Mouse (Mus musculus): ENCODE data around the gene Alg1. TPM values are rescaled to one million over a fixed set of nuclear protein-coding genes. Genes with fewer than 3 reads are reported as not detected.

The Alg1 gene
- polyA plus RNA-seq, 1 experiment, result 26.0 TPM

DNA sequence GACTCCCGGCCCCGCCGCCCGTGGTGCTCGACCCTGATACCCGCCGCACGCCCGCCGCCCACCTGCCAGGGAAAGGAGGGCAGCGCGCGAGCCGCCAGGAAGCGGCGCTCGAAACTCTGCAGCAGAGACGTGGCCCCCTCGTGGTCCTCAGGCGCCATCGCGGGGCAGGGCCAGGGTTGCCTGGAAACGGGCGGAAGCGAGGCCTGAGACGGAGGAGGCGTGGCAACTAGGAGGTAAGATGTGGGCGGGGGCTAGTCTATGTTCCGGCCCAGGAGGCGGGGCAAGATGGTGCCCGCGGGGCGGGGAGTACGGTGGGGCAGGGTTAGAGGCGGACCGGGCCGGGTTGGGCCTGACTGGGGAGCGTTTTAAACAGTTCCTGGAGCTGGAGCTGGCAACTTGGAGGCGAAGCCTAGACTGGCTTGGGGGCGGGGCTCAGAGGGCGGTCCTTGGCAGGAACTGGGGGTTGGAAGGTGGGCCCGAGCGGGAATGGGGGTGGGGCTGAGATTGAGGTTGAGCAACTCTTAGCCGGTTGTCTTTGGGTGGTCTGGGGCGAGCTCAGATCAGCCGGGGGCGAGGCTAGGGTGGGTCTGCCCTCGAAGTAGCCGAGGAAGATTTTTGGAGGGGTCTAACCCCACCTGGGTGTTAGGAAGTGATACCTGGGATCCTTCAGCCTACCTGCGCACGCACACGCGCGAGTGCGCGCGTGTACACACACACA, 22.5 kb downstream of the Alg1 start, which contains the start of gene Eef2kmt:
TSS of gene Eef2kmt (minus strand) at position 205 of the 718 bp plus-strand sequence.
- H3K27ac ChIP-seq (ENCODE audit: control insufficient read depth, insufficient read depth, low read depth, low read length), result peak within 1 kb of the TSS; percentile 90
- H3K4me1 ChIP-seq (ENCODE audit: control insufficient read depth, insufficient read depth, low read length), result peaks cover 11% of the 10 kb centered on the region
- TF ChIP-seq CTCF (IDR thresholded peaks at IDR 0.05; ENCODE audit: control insufficient read depth, insufficient read depth, insufficient replicate concordance, low read depth, low read length), result peak; percentile 30; the same call in 1 of the 2 replicates
- TF ChIP-seq POLR2A (IDR thresholded peaks at IDR 0.05; ENCODE audit: control insufficient read depth, low read depth, low read length), result peak; percentile 87
- peaks cover 3% of the 10 kb centered on the region for H3K36me3 ChIP-seq (ENCODE audit: control insufficient read depth, insufficient read depth, low read length)
- peak within 1 kb of the TSS; percentile 96 for H3K4me3 ChIP-seq (ENCODE audit: control insufficient read depth, low read depth, low read length)
- no peaks in the 10 kb centered on the region for H3K27me3 ChIP-seq (ENCODE audit: control insufficient read depth, insufficient read depth, low read length)

DNA sequence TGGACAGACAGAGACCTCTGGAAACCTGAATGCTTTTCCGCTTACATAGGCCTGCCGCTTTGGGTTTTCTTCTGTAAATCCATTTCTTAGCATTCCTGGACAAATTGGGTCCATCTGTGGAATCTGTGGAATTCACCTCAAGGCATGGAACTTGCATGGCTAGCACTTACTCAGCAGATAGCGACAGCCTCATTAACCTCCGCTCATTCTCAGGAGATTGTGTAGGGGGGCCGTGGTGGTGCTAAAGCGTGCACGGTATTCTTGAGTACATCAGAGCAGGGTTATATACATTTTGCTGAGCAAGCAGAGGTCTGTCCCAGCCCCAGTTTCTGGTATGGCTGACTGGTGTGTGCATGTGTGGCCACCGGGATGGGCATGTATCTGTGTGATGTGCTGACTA, 29.7 kb downstream of the Alg1 start:
- H3K27ac ChIP-seq (ENCODE audit: control insufficient read depth, insufficient read depth, low read depth, low read length), result no peak overlapping the region
- no peaks in the 10 kb centered on the region for H3K4me1 ChIP-seq (ENCODE audit: control insufficient read depth, insufficient read depth, low read length)
- TF ChIP-seq POLR2A (IDR thresholded peaks at IDR 0.05; ENCODE audit: control insufficient read depth, low read depth, low read length), result no peak
- no peak for TF ChIP-seq CTCF (IDR thresholded peaks at IDR 0.05; ENCODE audit: control insufficient read depth, insufficient read depth, insufficient replicate concordance, low read depth, low read length)
- H3K4me3 ChIP-seq (ENCODE audit: control insufficient read depth, low read depth, low read length), result no peak overlapping the region
- no peaks in the 10 kb centered on the region for H3K27me3 ChIP-seq (ENCODE audit: control insufficient read depth, insufficient read depth, low read length)
- no peaks in the 10 kb centered on the region for H3K36me3 ChIP-seq (ENCODE audit: control insufficient read depth, insufficient read depth, low read length)

DNA sequence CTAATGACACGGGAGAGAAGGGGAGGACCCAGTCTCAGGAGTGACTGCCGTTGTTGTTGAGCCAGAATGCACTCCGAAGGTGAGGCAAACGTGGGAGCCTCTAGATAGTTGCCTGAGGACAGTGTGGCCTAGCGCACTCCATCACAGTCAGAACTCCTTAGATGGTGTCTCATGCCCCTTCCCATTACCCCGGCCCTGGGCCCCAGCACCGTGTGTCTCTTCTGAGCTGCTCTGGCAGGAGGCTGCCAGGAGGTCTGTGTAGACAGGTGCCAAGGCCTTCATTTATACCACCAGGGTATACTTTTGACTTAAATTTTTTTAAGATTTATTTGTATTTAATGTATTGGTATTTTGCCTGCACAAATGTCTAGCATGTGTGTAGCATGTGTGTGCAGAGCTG, 30.5 kb downstream of the Alg1 start:
- no peak for TF ChIP-seq CTCF (IDR thresholded peaks at IDR 0.05; ENCODE audit: control insufficient read depth, insufficient read depth, insufficient replicate concordance, low read depth, low read length)
- no peak for TF ChIP-seq POLR2A (IDR thresholded peaks at IDR 0.05; ENCODE audit: control insufficient read depth, low read depth, low read length)
- no peaks in the 10 kb centered on the region for H3K27me3 ChIP-seq (ENCODE audit: control insufficient read depth, insufficient read depth, low read length)
- H3K27ac ChIP-seq (ENCODE audit: control insufficient read depth, insufficient read depth, low read depth, low read length), result no peak overlapping the region
- H3K4me1 ChIP-seq (ENCODE audit: control insufficient read depth, insufficient read depth, low read length), result no peaks in the 10 kb centered on the region
- H3K36me3 ChIP-seq (ENCODE audit: control insufficient read depth, insufficient read depth, low read length), result no peaks in the 10 kb centered on the region
- H3K4me3 ChIP-seq (ENCODE audit: control insufficient read depth, low read depth, low read length), result no peak overlapping the region

DNA sequence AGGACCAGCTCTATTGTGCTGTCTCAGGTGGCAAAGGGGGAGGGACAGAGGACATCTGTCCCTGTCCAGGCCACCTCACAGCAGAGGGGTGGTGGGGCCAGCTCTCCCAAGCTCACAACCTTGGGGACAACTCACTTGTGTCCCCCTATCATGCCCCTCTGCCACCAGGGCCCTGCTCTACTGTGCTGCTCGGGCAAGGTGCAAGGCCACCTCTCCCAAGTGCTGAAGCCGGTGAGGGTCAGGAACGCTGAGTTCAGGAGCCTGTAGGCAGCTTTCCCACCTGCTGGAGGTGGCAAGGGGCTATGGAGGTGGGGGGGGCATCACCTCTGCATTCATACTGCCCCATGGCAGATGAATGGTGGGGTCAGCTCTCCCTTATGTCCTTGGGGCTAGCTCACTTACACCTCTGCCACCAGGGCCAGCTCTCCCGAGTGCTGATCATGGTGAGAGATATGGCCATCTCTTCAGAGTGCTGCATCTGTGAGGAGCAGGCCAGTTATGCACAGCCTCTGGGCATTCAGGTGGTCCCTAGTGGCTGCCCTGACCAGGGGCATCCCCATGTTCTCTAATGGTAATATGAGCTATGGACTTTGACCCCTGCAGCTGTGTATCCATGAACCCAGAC, 38.1 kb downstream of the Alg1 start:
- TF ChIP-seq POLR2A (IDR thresholded peaks at IDR 0.05; ENCODE audit: control insufficient read depth, low read depth, low read length) (no peak), CTCF (IDR thresholded peaks at IDR 0.05; ENCODE audit: control insufficient read depth, insufficient read depth, insufficient replicate concordance, low read depth, low read length) (no peak)
- no peaks in the 10 kb centered on the region for H3K27me3 ChIP-seq (ENCODE audit: control insufficient read depth, insufficient read depth, low read length)
- no peaks in the 10 kb centered on the region for H3K36me3 ChIP-seq (ENCODE audit: control insufficient read depth, insufficient read depth, low read length)
- no peak overlapping the region for H3K4me3 ChIP-seq (ENCODE audit: control insufficient read depth, low read depth, low read length)
- no peaks in the 10 kb centered on the region for H3K4me1 ChIP-seq (ENCODE audit: control insufficient read depth, insufficient read depth, low read length)
- H3K27ac ChIP-seq (ENCODE audit: control insufficient read depth, insufficient read depth, low read depth, low read length), result no peak overlapping the region

GRCm38 (mm10) chr16:5272371-5272770, 39.0 kb downstream of the Alg1 start:
- no peaks in the 10 kb centered on the region for H3K27me3 ChIP-seq (ENCODE audit: control insufficient read depth, insufficient read depth, low read length)
- H3K36me3 ChIP-seq (ENCODE audit: control insufficient read depth, insufficient read depth, low read length), result no peaks in the 10 kb centered on the region
- H3K4me3 ChIP-seq (ENCODE audit: control insufficient read depth, low read depth, low read length), result no peak overlapping the region
- H3K4me1 ChIP-seq (ENCODE audit: control insufficient read depth, insufficient read depth, low read length), result no peaks in the 10 kb centered on the region
- H3K27ac ChIP-seq (ENCODE audit: control insufficient read depth, insufficient read depth, low read depth, low read length), result no peak overlapping the region
- TF ChIP-seq CTCF (IDR thresholded peaks at IDR 0.05; ENCODE audit: control insufficient read depth, insufficient read depth, insufficient replicate concordance, low read depth, low read length) (no peak), POLR2A (IDR thresholded peaks at IDR 0.05; ENCODE audit: control insufficient read depth, low read depth, low read length) (no peak)

- Histone ChIP-seq H3K4me3 (ENCODE audit: control insufficient read depth, low read depth, low read length) (no peak overlapping the region), H3K36me3 (ENCODE audit: control insufficient read depth, insufficient read depth, low read length) (no peaks in the 10 kb centered on the region), H3K27ac (ENCODE audit: control insufficient read depth, insufficient read depth, low read depth, low read length) (no peak overlapping the region), H3K4me1 (ENCODE audit: control insufficient read depth, insufficient read depth, low read length) (no peaks in the 10 kb centered on the region), H3K27me3 (ENCODE audit: control insufficient read depth, insufficient read depth, low read length) (no peaks in the 10 kb centered on the region)
- TF ChIP-seq POLR2A (IDR thresholded peaks at IDR 0.05; ENCODE audit: control insufficient read depth, low read depth, low read length), result no peak
- TF ChIP-seq CTCF (IDR thresholded peaks at IDR 0.05; ENCODE audit: control insufficient read depth, insufficient read depth, insufficient replicate concordance, low read depth, low read length), result no peak
Measured at GRCm38 (mm10) chr16:5279571-5280222, 46.3 kb downstream of the Alg1 start.

- no peaks in the 10 kb centered on the region for H3K27me3 ChIP-seq (ENCODE audit: control insufficient read depth, insufficient read depth, low read length)
- no peak overlapping the region for H3K4me3 ChIP-seq (ENCODE audit: control insufficient read depth, low read depth, low read length)
- no peaks in the 10 kb centered on the region for H3K36me3 ChIP-seq (ENCODE audit: control insufficient read depth, insufficient read depth, low read length)
- H3K4me1 ChIP-seq (ENCODE audit: control insufficient read depth, insufficient read depth, low read length), result no peaks in the 10 kb centered on the region; the same call in 1 of the 2 replicates
- H3K27ac ChIP-seq (ENCODE audit: control insufficient read depth, insufficient read depth, low read depth, low read length), result no peak overlapping the region
- no peak for TF ChIP-seq CTCF (IDR thresholded peaks at IDR 0.05; ENCODE audit: control insufficient read depth, insufficient read depth, insufficient replicate concordance, low read depth, low read length)
- TF ChIP-seq POLR2A (IDR thresholded peaks at IDR 0.05; ENCODE audit: control insufficient read depth, low read depth, low read length), result no peak
Measured at GRCm38 (mm10) chr16:5282686-5283085, 49.3 kb downstream of the Alg1 start.
